Mouse (Mus musculus): ENCODE measurements at regions not wholly inside any gene's neighbourhood (a gene's known extent, or its start where the extent isn't known, plus 50 kb on each side); places are given as distances from the start of the nearest gene placed in this dataset.

DNA sequence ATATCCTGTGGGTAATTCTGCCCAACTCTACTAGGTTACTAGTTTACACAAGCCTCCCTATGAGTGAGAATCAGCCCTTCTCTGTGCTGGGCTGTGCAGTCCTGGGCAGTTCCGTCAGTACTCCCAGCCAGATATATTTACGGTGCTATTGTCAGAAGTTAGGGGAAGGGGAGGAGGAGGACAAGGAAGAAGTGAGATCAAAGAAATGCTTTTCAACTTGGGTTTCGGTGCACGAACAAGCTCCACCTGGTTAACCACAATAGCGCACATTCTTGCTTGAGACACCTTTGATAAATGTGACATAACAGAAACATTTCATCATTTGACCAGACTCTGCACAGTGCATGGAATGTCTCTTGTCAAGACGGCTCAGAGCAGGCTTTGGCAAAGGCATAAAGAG is 68.3 kb upstream of the Tenm4 start:
- DNase-seq = no peak

DNA sequence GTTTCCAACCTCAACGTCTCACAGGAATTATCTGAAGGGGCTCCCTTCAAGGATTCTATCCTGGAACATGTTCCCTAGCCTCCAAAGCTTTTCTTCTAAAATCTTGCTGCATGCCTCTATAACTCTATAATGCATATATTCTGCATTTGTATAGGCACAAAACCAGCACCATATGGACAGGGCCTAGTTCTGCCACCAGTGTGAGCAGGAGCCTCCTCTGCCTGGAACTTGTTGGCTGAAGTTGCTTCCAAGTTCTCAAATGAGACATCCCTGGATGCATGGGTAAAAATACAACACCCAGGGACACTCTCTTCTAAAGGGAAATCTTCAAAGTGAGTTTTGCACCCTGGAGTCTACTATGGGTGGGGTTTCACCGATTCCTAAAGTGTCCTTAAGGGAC is 62.3 kb upstream of the Tenm4 start:
- DNase-seq = no peak

DNA sequence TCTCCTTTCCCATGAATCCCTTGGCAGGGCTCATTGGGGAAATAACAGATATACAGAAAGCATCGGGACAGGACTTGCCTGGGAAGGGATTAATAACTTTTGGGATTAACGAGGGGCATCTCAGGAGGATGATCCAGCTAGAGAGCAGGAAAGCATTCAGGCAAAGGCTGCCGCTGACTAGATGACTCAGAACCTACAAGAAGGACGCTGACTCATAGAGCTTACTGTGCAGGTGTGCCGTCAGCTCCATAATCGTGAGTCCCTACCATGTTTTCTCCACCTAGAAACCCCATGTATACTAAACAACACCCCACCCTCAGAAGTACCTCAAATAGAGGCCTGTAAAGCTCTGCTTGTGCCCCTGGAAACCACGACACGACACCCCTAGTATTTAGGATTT is 50.9 kb upstream of the Tenm4 start:
- no peak for DNase-seq
